Mouse (Mus musculus): ENCODE data around the gene Rnaseh2b. TPM values are rescaled to one million over a fixed set of nuclear protein-coding genes. Genes with fewer than 3 reads are reported as not detected.

The Rnaseh2b gene
- polyA plus RNA-seq, 1 experiment from 2014 or later, result 56.1 TPM

- Histone ChIP-seq H3K9ac (ENCODE audit: low read depth, low read length) (no peak overlapping the region), H3K4me2 (replicated peaks; ENCODE audit: low read depth) (no peak overlapping the region), H3K4me1 (replicated peaks; ENCODE audit: control insufficient read depth, insufficient read depth, low read length) (no peaks in the 10 kb centered on the region), H3K4me3 (ENCODE audit: low read depth, low read length) (no peak overlapping the region), H3K9me3 (ENCODE audit: control insufficient read depth) (no peaks in the 10 kb centered on the region), H3K27ac (ENCODE audit: low read depth, low read length) (no peak overlapping the region), H3K27me3 (replicated peaks; ENCODE audit: control insufficient read depth, insufficient read depth, low read length) (no peaks in the 10 kb centered on the region), H3K36me3 (ENCODE audit: control insufficient read depth, insufficient read depth) (no peaks in the 10 kb centered on the region)
- no peak for TF ChIP-seq CTCF (IDR thresholded peaks at IDR 0.05; ENCODE audit: low read depth)
- 93% methylated on average over 1 of the region's 1 CpGs for WGBS
- ATAC-seq, result no peak
These were observed 6.4 kb downstream of the Rnaseh2b start for GRCm38 (mm10) chr14:62298808-62299207.

DNA sequence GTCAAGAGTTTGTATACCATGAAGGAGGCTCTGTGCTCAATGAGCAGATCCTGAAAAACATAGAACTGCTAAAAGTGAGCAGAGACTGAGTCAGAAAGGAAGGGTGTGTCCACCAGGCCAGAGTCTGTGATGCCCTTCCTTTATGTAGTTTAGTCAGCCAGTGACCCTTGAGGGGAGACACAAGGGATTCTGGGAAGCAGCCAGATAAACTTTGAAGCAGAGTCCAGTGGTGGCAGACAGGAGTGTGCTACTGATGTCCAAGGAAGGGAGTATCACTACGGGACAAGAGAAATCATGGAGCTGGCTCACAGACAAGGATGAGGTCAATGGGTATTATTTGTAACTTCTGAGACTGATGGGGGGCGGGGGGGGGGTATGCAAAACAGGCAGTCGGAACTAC, 7.6 kb downstream of the Rnaseh2b start:
- no peak for ATAC-seq
- H3K27ac ChIP-seq (ENCODE audit: low read depth, low read length), result no peak overlapping the region
- WGBS, result 88% methylated on average over 3 of the region's 3 CpGs
- no peaks in the 10 kb centered on the region for H3K27me3 ChIP-seq (replicated peaks; ENCODE audit: control insufficient read depth, insufficient read depth, low read length)
- H3K4me1 ChIP-seq (replicated peaks; ENCODE audit: control insufficient read depth, insufficient read depth, low read length), result no peaks in the 10 kb centered on the region
- H3K9ac ChIP-seq (ENCODE audit: low read depth, low read length), result no peak overlapping the region
- no peak overlapping the region for H3K4me2 ChIP-seq (replicated peaks; ENCODE audit: low read depth)
- no peaks in the 10 kb centered on the region for H3K36me3 ChIP-seq (ENCODE audit: control insufficient read depth, insufficient read depth)
- H3K4me3 ChIP-seq (ENCODE audit: low read depth, low read length), result no peak overlapping the region
- no peaks in the 10 kb centered on the region for H3K9me3 ChIP-seq (ENCODE audit: control insufficient read depth)
- no peak for TF ChIP-seq CTCF (IDR thresholded peaks at IDR 0.05; ENCODE audit: low read depth)

DNA sequence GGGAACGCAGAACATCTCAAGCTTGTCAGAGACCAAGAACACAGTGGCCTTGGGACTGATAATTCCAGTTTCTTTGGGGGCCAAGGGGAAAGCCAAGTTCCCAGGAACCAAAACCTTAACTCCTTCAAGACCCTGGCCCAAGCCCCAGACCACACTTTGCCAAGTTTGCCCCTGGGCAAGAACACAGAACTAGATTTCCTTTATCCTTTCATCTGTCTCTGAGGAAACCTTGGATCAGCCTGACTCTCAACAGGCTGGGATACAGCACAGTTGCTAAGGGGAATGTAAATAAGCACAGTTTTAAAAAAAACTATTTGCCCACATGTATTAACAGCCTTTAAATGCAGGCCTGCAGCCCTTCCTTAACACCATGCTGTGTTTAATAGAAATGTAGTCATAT, 15.2 kb downstream of the Rnaseh2b start:
- Histone ChIP-seq H3K4me2 (replicated peaks; ENCODE audit: low read depth) (no peak overlapping the region), H3K27me3 (replicated peaks; ENCODE audit: control insufficient read depth, insufficient read depth, low read length) (no peaks in the 10 kb centered on the region), H3K4me1 (replicated peaks; ENCODE audit: control insufficient read depth, insufficient read depth, low read length) (no peaks in the 10 kb centered on the region), H3K9ac (ENCODE audit: low read depth, low read length) (no peak overlapping the region), H3K4me3 (ENCODE audit: low read depth, low read length) (no peak overlapping the region), H3K36me3 (ENCODE audit: control insufficient read depth, insufficient read depth) (no peaks in the 10 kb centered on the region), H3K9me3 (ENCODE audit: control insufficient read depth) (no peaks in the 10 kb centered on the region), H3K27ac (ENCODE audit: low read depth, low read length) (no peak overlapping the region)
- no peak for TF ChIP-seq CTCF (IDR thresholded peaks at IDR 0.05; ENCODE audit: low read depth)
- WGBS, result 88% methylated on average over 1 of the region's 1 CpGs
- ATAC-seq, result no peak

DNA sequence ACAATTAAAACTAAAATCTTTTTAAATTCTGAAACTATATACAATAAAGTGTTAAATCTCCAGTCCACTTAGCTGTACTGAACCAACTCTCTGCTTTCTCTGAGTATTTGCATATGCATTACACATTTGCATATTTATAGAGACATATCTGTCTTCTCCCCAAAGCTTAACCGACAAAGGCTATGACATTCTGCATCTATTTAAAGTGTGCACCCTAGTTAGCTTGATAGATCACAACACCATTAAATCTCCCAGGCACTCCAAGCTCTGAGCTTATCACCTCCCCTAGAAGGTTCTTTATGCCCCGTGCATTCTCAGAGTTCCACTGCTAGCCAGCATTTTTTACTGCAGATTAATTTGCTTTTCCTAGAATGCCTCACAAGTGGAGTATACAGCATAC, 16.6 kb downstream of the Rnaseh2b start:
- H3K9ac ChIP-seq (ENCODE audit: low read depth, low read length), result no peak overlapping the region
- TF ChIP-seq CTCF (IDR thresholded peaks at IDR 0.05; ENCODE audit: low read depth), result no peak
- H3K4me3 ChIP-seq (ENCODE audit: low read depth, low read length), result no peak overlapping the region
- no peak overlapping the region for H3K4me2 ChIP-seq (replicated peaks; ENCODE audit: low read depth)
- no peak for ATAC-seq
- H3K36me3 ChIP-seq (ENCODE audit: control insufficient read depth, insufficient read depth), result no peaks in the 10 kb centered on the region
- H3K9me3 ChIP-seq (ENCODE audit: control insufficient read depth), result no peaks in the 10 kb centered on the region
- no peaks in the 10 kb centered on the region for H3K4me1 ChIP-seq (replicated peaks; ENCODE audit: control insufficient read depth, insufficient read depth, low read length)
- H3K27me3 ChIP-seq (replicated peaks; ENCODE audit: control insufficient read depth, insufficient read depth, low read length), result no peaks in the 10 kb centered on the region
- WGBS, result 38% methylated on average over 2 of the region's 2 CpGs
- H3K27ac ChIP-seq (ENCODE audit: low read depth, low read length), result no peak overlapping the region

- no peaks in the 10 kb centered on the region for H3K27me3 ChIP-seq (replicated peaks; ENCODE audit: control insufficient read depth, insufficient read depth, low read length)
- no peak overlapping the region for H3K4me2 ChIP-seq (replicated peaks; ENCODE audit: low read depth)
- H3K9me3 ChIP-seq (ENCODE audit: control insufficient read depth), result no peaks in the 10 kb centered on the region
- no peak for ATAC-seq
- no peaks in the 10 kb centered on the region for H3K4me1 ChIP-seq (replicated peaks; ENCODE audit: control insufficient read depth, insufficient read depth, low read length)
- H3K9ac ChIP-seq (ENCODE audit: low read depth, low read length), result no peak overlapping the region
- no peak overlapping the region for H3K27ac ChIP-seq (ENCODE audit: low read depth, low read length)
- 94% methylated on average over 1 of the region's 1 CpGs for WGBS
- H3K4me3 ChIP-seq (ENCODE audit: low read depth, low read length), result no peak overlapping the region
- H3K36me3 ChIP-seq (ENCODE audit: control insufficient read depth, insufficient read depth), result no peaks in the 10 kb centered on the region
- no peak for TF ChIP-seq CTCF (IDR thresholded peaks at IDR 0.05; ENCODE audit: low read depth)
These were observed 19.3 kb downstream of the Rnaseh2b start for GRCm38 (mm10) chr14:62311672-62312071.

DNA sequence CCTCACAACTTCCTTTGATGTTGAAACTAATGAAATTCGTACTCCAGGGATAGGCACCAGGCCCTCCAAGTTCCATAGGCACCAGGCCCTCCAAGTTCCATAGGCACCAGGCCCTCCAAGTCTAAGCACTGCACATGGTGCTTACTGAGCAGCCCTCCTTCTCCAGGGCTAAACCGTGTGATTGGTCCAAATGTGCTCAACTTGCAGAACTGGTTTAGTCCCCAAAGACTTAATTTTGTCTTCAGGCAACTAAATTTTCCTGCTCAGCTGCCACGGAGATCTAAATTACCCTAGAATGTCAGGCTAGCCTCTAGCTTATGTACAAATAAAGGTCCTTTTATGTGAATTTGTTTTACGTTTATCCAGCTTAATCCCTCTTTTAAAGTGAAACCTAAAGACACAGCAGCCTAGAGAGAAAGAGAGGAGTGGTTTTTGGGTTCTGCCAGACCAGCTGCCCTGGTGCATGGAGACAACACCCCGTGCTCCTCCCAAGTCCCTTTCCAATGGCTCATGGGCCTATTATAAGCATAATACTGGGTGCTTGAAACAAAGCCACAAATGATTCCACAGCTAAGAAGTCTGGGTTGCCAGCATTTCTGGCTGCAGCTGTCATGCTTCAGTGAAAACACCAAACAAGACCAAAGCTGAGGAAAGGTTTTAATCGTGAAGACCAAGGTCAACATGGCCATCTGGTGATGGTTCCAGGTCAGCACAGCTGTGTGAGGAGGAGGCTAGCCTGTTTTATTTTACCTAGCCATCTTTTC, 30.4 kb downstream of the Rnaseh2b start:
- H3K27me3 ChIP-seq (replicated peaks; ENCODE audit: control insufficient read depth, insufficient read depth, low read length), result no peaks in the 10 kb centered on the region
- H3K36me3 ChIP-seq (ENCODE audit: control insufficient read depth, insufficient read depth), result no peaks in the 10 kb centered on the region
- no peak overlapping the region for H3K27ac ChIP-seq (ENCODE audit: low read depth, low read length)
- TF ChIP-seq CTCF (IDR thresholded peaks at IDR 0.05; ENCODE audit: low read depth), result no peak
- no peak for ATAC-seq
- H3K9ac ChIP-seq (ENCODE audit: low read depth, low read length), result no peak overlapping the region
- H3K4me3 ChIP-seq (ENCODE audit: low read depth, low read length), result no peak overlapping the region
- H3K4me1 ChIP-seq (replicated peaks; ENCODE audit: control insufficient read depth, insufficient read depth, low read length), result no peaks in the 10 kb centered on the region
- 35% methylated on average over 6 of the region's 6 CpGs for WGBS
- H3K9me3 ChIP-seq (ENCODE audit: control insufficient read depth), result no peaks in the 10 kb centered on the region
- no peak overlapping the region for H3K4me2 ChIP-seq (replicated peaks; ENCODE audit: low read depth)

Measured in intestine, postnatal 0 days (tissue).